Mouse (Mus musculus): Measurements from ENCODE around the gene Gm12830. TPM values are rescaled to one million over a fixed set of nuclear protein-coding genes. Genes with fewer than 3 reads are reported as not detected.

Gene Gm12830
- polyA plus RNA-seq, 1 experiment from 2014 or later = not detected

- H3K9ac ChIP-seq (ENCODE audit: low read depth, low read length) = no peak overlapping the region
- H3K36me3 ChIP-seq (ENCODE audit: control insufficient read depth, insufficient read depth, low read length) = no peaks in the 10 kb centered on the region
- no peaks in the 10 kb centered on the region for H3K27me3 ChIP-seq (ENCODE audit: control insufficient read depth, insufficient read depth, low read length)
- no peak overlapping the region for H3K4me3 ChIP-seq (ENCODE audit: low read depth, low read length)
- ATAC-seq (replicated peaks; ENCODE audit: insufficient number of reproducible peaks, low FRiP score, low TSS enrichment) = no peak
- H3K9me3 ChIP-seq (replicated peaks; ENCODE audit: control insufficient read depth, low read length) = no peaks in the 10 kb centered on the region
- no peak overlapping the region for H3K27ac ChIP-seq (ENCODE audit: low read depth, low read length)
- 38% methylated on average over 4 of the region's 4 CpGs for WGBS (ENCODE audit: insufficient replicate concordance)
- no peak overlapping the region for H3K4me2 ChIP-seq
- no peaks in the 10 kb centered on the region for H3K4me1 ChIP-seq (ENCODE audit: control insufficient read depth, insufficient read depth, low read length)
Measured at GRCm38 (mm10) chr4:114788856-114789255, 32.7 kb upstream of the Gm12830 start.

- Histone ChIP-seq H3K36me3 (ENCODE audit: control insufficient read depth, insufficient read depth, low read length) (no peaks in the 10 kb centered on the region), H3K4me3 (ENCODE audit: low read depth, low read length) (no peak overlapping the region), H3K9ac (ENCODE audit: low read depth, low read length) (no peak overlapping the region), H3K27ac (ENCODE audit: low read depth, low read length) (no peak overlapping the region), H3K27me3 (ENCODE audit: control insufficient read depth, insufficient read depth, low read length) (no peaks in the 10 kb centered on the region), H3K4me2 (no peak overlapping the region), H3K9me3 (replicated peaks; ENCODE audit: control insufficient read depth, low read length) (no peaks in the 10 kb centered on the region), H3K4me1 (ENCODE audit: control insufficient read depth, insufficient read depth, low read length) (no peaks in the 10 kb centered on the region)
- ATAC-seq (replicated peaks; ENCODE audit: insufficient number of reproducible peaks, low FRiP score, low TSS enrichment) = no peak
- 61% methylated on average over 9 of the region's 9 CpGs for WGBS (ENCODE audit: insufficient replicate concordance)
Measured at GRCm38 (mm10) chr4:114791650-114792049, 29.9 kb upstream of the Gm12830 start.

- Histone ChIP-seq H3K27ac (ENCODE audit: low read depth, low read length) (no peak overlapping the region), H3K27me3 (ENCODE audit: control insufficient read depth, insufficient read depth, low read length) (no peaks in the 10 kb centered on the region), H3K4me3 (ENCODE audit: low read depth, low read length) (no peak overlapping the region), H3K9ac (ENCODE audit: low read depth, low read length) (no peak overlapping the region), H3K4me2 (no peak overlapping the region), H3K9me3 (replicated peaks; ENCODE audit: control insufficient read depth, low read length) (no peaks in the 10 kb centered on the region), H3K36me3 (ENCODE audit: control insufficient read depth, insufficient read depth, low read length) (no peaks in the 10 kb centered on the region), H3K4me1 (ENCODE audit: control insufficient read depth, insufficient read depth, low read length) (no peaks in the 10 kb centered on the region)
- WGBS (ENCODE audit: insufficient replicate concordance) = 81% methylated on average over 2 of the region's 2 CpGs
- no peak for ATAC-seq (replicated peaks; ENCODE audit: insufficient number of reproducible peaks, low FRiP score, low TSS enrichment)
Measured at GRCm38 (mm10) chr4:114793836-114794235, 27.7 kb upstream of the Gm12830 start.

GRCm38 (mm10) chr4:114797254-114797914, 24.1 kb upstream of the Gm12830 start:
- no peaks in the 10 kb centered on the region for H3K36me3 ChIP-seq (ENCODE audit: control insufficient read depth, insufficient read depth, low read length)
- H3K9ac ChIP-seq (ENCODE audit: low read depth, low read length) = no peak overlapping the region
- 53% methylated on average over 5 of the region's 5 CpGs for WGBS (ENCODE audit: insufficient replicate concordance)
- no peaks in the 10 kb centered on the region for H3K9me3 ChIP-seq (replicated peaks; ENCODE audit: control insufficient read depth, low read length)
- no peak overlapping the region for H3K4me2 ChIP-seq
- no peak overlapping the region for H3K4me3 ChIP-seq (ENCODE audit: low read depth, low read length)
- peaks cover 4% of the 10 kb centered on the region; the same call in 1 of the 2 replicates for H3K27me3 ChIP-seq (ENCODE audit: control insufficient read depth, insufficient read depth, low read length)
- no peak overlapping the region for H3K27ac ChIP-seq (ENCODE audit: low read depth, low read length)
- H3K4me1 ChIP-seq (ENCODE audit: control insufficient read depth, insufficient read depth, low read length) = no peaks in the 10 kb centered on the region
- ATAC-seq (replicated peaks; ENCODE audit: insufficient number of reproducible peaks, low FRiP score, low TSS enrichment) = no peak

- Histone ChIP-seq H3K4me1 (ENCODE audit: control insufficient read depth, insufficient read depth, low read length) (no peaks in the 10 kb centered on the region), H3K36me3 (ENCODE audit: control insufficient read depth, insufficient read depth, low read length) (no peaks in the 10 kb centered on the region), H3K27ac (ENCODE audit: low read depth, low read length) (no peak overlapping the region), H3K4me3 (ENCODE audit: low read depth, low read length) (no peak overlapping the region), H3K9ac (ENCODE audit: low read depth, low read length) (no peak overlapping the region), H3K27me3 (ENCODE audit: control insufficient read depth, insufficient read depth, low read length) (peaks cover 4% of the 10 kb centered on the region; the same call in 1 of the 2 replicates), H3K9me3 (replicated peaks; ENCODE audit: control insufficient read depth, low read length) (no peaks in the 10 kb centered on the region), H3K4me2 (no peak overlapping the region)
- ATAC-seq (replicated peaks; ENCODE audit: insufficient number of reproducible peaks, low FRiP score, low TSS enrichment) = no peak
- WGBS (ENCODE audit: insufficient replicate concordance) = 71% methylated on average over 7 of the region's 7 CpGs
Measured at GRCm38 (mm10) chr4:114798041-114798624, 23.4 kb upstream of the Gm12830 start.

- Histone ChIP-seq H3K4me2 (no peak overlapping the region), H3K36me3 (ENCODE audit: control insufficient read depth, insufficient read depth, low read length) (no peaks in the 10 kb centered on the region), H3K9me3 (replicated peaks; ENCODE audit: control insufficient read depth, low read length) (no peaks in the 10 kb centered on the region), H3K4me3 (ENCODE audit: low read depth, low read length) (no peak overlapping the region), H3K27me3 (ENCODE audit: control insufficient read depth, insufficient read depth, low read length) (peaks cover 4% of the 10 kb centered on the region; the same call in 1 of the 2 replicates), H3K9ac (ENCODE audit: low read depth, low read length) (no peak overlapping the region), H3K4me1 (ENCODE audit: control insufficient read depth, insufficient read depth, low read length) (no peaks in the 10 kb centered on the region), H3K27ac (ENCODE audit: low read depth, low read length) (no peak overlapping the region)
- WGBS (ENCODE audit: insufficient replicate concordance) = 78% methylated on average over 5 of the region's 5 CpGs
- no peak for ATAC-seq (replicated peaks; ENCODE audit: insufficient number of reproducible peaks, low FRiP score, low TSS enrichment)
Measured at GRCm38 (mm10) chr4:114804096-114804495, 17.4 kb upstream of the Gm12830 start.

GRCm38 (mm10) chr4:114818963-114819702, 2.4 kb upstream of the Gm12830 start:
- Histone ChIP-seq H3K36me3 (ENCODE audit: control insufficient read depth, insufficient read depth, low read length) (no peaks in the 10 kb centered on the region), H3K27ac (ENCODE audit: low read depth, low read length) (no peak overlapping the region), H3K27me3 (ENCODE audit: control insufficient read depth, insufficient read depth, low read length) (peaks cover 20% of the 10 kb centered on the region), H3K4me1 (ENCODE audit: control insufficient read depth, insufficient read depth, low read length) (no peaks in the 10 kb centered on the region; the same call in 1 of the 2 replicates), H3K4me3 (ENCODE audit: low read depth, low read length) (no peak overlapping the region), H3K9ac (ENCODE audit: low read depth, low read length) (no peak overlapping the region), H3K9me3 (replicated peaks; ENCODE audit: control insufficient read depth, low read length) (no peaks in the 10 kb centered on the region), H3K4me2 (no peak overlapping the region)
- WGBS (ENCODE audit: insufficient replicate concordance) = 22% methylated on average over 9 of the region's 9 CpGs
- ATAC-seq (replicated peaks; ENCODE audit: insufficient number of reproducible peaks, low FRiP score, low TSS enrichment) = no peak

- ATAC-seq (replicated peaks; ENCODE audit: insufficient number of reproducible peaks, low FRiP score, low TSS enrichment) = no peak
- Histone ChIP-seq H3K4me2 (no peak overlapping the region), H3K4me3 (ENCODE audit: low read depth, low read length) (no peak overlapping the region), H3K9me3 (replicated peaks; ENCODE audit: control insufficient read depth, low read length) (no peaks in the 10 kb centered on the region), H3K27ac (ENCODE audit: low read depth, low read length) (no peak overlapping the region), H3K9ac (ENCODE audit: low read depth, low read length) (no peak overlapping the region), H3K27me3 (ENCODE audit: control insufficient read depth, insufficient read depth, low read length) (peaks cover 11% of the 10 kb centered on the region), H3K4me1 (ENCODE audit: control insufficient read depth, insufficient read depth, low read length) (no peaks in the 10 kb centered on the region), H3K36me3 (ENCODE audit: control insufficient read depth, insufficient read depth, low read length) (no peaks in the 10 kb centered on the region)
- 63% methylated on average over 10 of the region's 10 CpGs for WGBS (ENCODE audit: insufficient replicate concordance)
Measured at GRCm38 (mm10) chr4:114834770-114835581, 13.5 kb downstream of the Gm12830 start.

All from heart, embryonic 11.5 days (tissue).